Mouse (Mus musculus): ENCODE measurements around the gene Adamts2.

DNA sequence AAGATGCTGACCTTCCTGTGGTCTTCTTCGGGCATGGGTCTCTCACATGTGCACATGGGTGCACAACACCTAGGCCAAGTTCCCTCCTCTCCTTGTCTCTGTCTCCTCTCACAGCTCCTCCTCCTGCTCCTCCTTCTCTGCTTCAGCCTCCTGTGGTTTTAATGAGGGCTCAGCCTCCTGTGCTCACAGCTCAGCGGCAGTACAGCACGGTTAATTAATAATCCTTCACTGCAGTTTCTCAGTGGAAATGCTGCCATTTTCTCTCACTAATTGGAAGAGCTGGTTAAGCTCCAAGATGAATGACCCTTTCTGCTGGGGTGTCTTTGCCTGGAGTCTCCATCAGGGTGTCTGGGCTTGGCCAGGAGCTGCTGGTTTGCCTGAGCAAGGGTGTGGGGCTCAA is 27.0 kb downstream of the Adamts2 start:
- TF ChIP-seq CTCF (IDR thresholded peaks at IDR 0.05; ENCODE audit: low read depth) (no peak), EP300 (IDR thresholded peaks at IDR 0.05; ENCODE audit: low read depth) (no peak)

Data from heart, postnatal 0 days (tissue).